In genomic region chr8:92771856-92772650, GRCm38 (mm10) we compare ENCODE assay signal across 8 mouse cellular contexts. TPM values are rescaled to one million over a fixed set of nuclear protein-coding genes. Genes with fewer than 3 reads are reported as not detected.
A peak's percentile ranks its signal among the peaks of the same experiment; 100 is the strongest.
DNase-seq lines count a peak whose midpoint lies in the region; ATAC-seq lines count a peak whose summit lies in the region.

No protein-coding gene starts in this region.

- H3K4me3 ChIP-seq in erythroblast, embryonic 14.5 days (replicated peaks), result peak overlapping the region; percentile 42
- peak overlapping the region; percentile 29 for H3K4me3 ChIP-seq in liver, embryonic 15.5 days (replicated peaks)

- ATAC-seq in erythroblast, adult 5-6 weeks (replicated peaks; ENCODE audit: low FRiP score, poor library complexity, severe bottlenecking), result no peak
- peak; percentile 57 for ATAC-seq in granulocyte monocyte progenitor cell, adult 5-6 weeks (replicated peaks; ENCODE audit: poor library complexity, severe bottlenecking)
- ATAC-seq in liver, embryonic 15.5 days (ENCODE audit: insufficient read depth), result no peak

- peak overlapping the region; percentile 35 for H3K4me2 ChIP-seq in liver, embryonic 15.5 days

- WGBS in liver, embryonic 15.5 days (ENCODE audit: insufficient replicate concordance), result 34% methylated on average over 14 of the region's 14 CpGs

- no peak overlapping the region for H3K9ac ChIP-seq in liver, embryonic 15.5 days

- no peaks in the 10 kb centered on the region for H3K27me3 ChIP-seq in erythroblast, embryonic 14.5 days (ENCODE audit: control insufficient read depth)
- no peaks in the 10 kb centered on the region for H3K27me3 ChIP-seq in liver, embryonic 15.5 days

- DNase-seq in 3T3-L1 (ENCODE audit: low read depth, low spot score), result peak; percentile 34
- DNase-seq in cerebellum, adult 9-11 months, result no peak
- DNase-seq in kidney, adult 18-20 months, result no peak
- no peak for DNase-seq in layer of hippocampus, postnatal 10 days (ENCODE audit: low spot score in 2 of 2)

- H3K27ac ChIP-seq in liver, embryonic 15.5 days (replicated peaks), result no peak overlapping the region

- no peaks in the 10 kb centered on the region for H3K36me3 ChIP-seq in erythroblast, embryonic 14.5 days (ENCODE audit: control insufficient read depth)
- no peaks in the 10 kb centered on the region for H3K36me3 ChIP-seq in liver, embryonic 15.5 days (replicated peaks)

- no peaks in the 10 kb centered on the region for H3K4me1 ChIP-seq in erythroblast, embryonic 14.5 days (ENCODE audit: control insufficient read depth)
- H3K4me1 ChIP-seq in liver, embryonic 15.5 days (replicated peaks), result no peaks in the 10 kb centered on the region

- no peaks in the 10 kb centered on the region for H3K9me3 ChIP-seq in erythroblast, embryonic 14.5 days (ENCODE audit: control insufficient read depth, low read length)
- H3K9me3 ChIP-seq in liver, embryonic 15.5 days (replicated peaks), result no peaks in the 10 kb centered on the region

RNA-seq across cellular contexts. Expression of gene Mmp2, which starts 55.0 kb away (rescaled TPM):
- polyA plus RNA-seq in erythroblast, embryonic 14.5 days (2012), result 0.02 TPM in 1 of 2 replicates, not detected in the other
- not detected in 2 replicates for total RNA-seq in erythroblast, adult 5-6 weeks (2015; ENCODE audit: low replicate concordance)
- 1.1 TPM in 1 of 2 replicates, not detected in the other for total RNA-seq in erythroblast, adult 5-6 weeks (2017; ENCODE audit: low replicate concordance)
- 2.7 TPM in 1 of 2 replicates, not detected in the other for total RNA-seq in granulocyte monocyte progenitor cell, adult 5-6 weeks (2014; fragmentation: Nextera tagmentation)
- 0.36 and 0.39 TPM in 2 replicates for total RNA-seq in granulocyte monocyte progenitor cell, adult 5-6 weeks (2017)
- polyA plus RNA-seq in liver, embryonic 15.5 days (2015; fragmentation: Nextera tagmentation; extraction: Ambion mirVana), result 9.5 and 10.7 TPM in 2 replicates
- total RNA-seq in layer of hippocampus, postnatal 10 days (2021), result 10 to 100 TPM in 1 of 2 experiments, 1 to 10 TPM in 1; 7.5 to 10.6 TPM
